Mouse (Mus musculus): ENCODE results near the gene Hoxd4. TPM values are rescaled to one million over a fixed set of nuclear protein-coding genes. Genes with fewer than 3 reads are reported as not detected.

The Hoxd4 gene
- polyA plus RNA-seq, 2 experiments: 0.63 to 14.7 TPM

- ATAC-seq (ENCODE audit: low FRiP score, low read depth) (no peak; the same call in 1 of the 2 replicates), DNase-seq (ENCODE audit: low spot score) (no peak)
- peaks cover 14% of the 10 kb centered on the region for H3K4me1 ChIP-seq (ENCODE audit: control insufficient read depth, insufficient read depth, low read length)
- TF ChIP-seq POLR2A (IDR thresholded peaks at IDR 0.05; ENCODE audit: borderline replicate concordance, extremely low read depth, insufficient read depth, insufficient read length): no peak
- H3K9ac ChIP-seq (ENCODE audit: low read depth, low read length, severe bottlenecking): 0 out of 2 replicates have a peak overlapping the region, but pooled peaks have one; percentile 13
- H3K4me2 ChIP-seq (replicated peaks; ENCODE audit: low read depth, low read length, severe bottlenecking): peak overlapping the region; percentile 43
- peaks cover 97% of the 10 kb centered on the region for H3K27me3 ChIP-seq (ENCODE audit: control insufficient read depth, insufficient read depth, low read length)
- no peak overlapping the region for H3K27ac ChIP-seq (replicated peaks; ENCODE audit: low read depth, low read length)
- no peaks in the 10 kb centered on the region for H3K36me3 ChIP-seq (ENCODE audit: control insufficient read depth, insufficient read depth, low read length)
- H3K4me3 ChIP-seq (replicated peaks; ENCODE audit: low read length): peak overlapping the region; percentile 21
- H3K9me3 ChIP-seq (ENCODE audit: control insufficient read depth, low read length): no peaks in the 10 kb centered on the region
- 2% methylated on average over 36 of the region's 42 CpGs for WGBS
These were observed 24.3 kb downstream of the Hoxd4 start for GRCm38 (mm10) chr2:74735851-74736687.

- 8% methylated on average over 15 of the region's 15 CpGs for WGBS
- no peak for TF ChIP-seq POLR2A (IDR thresholded peaks at IDR 0.05; ENCODE audit: borderline replicate concordance, extremely low read depth, insufficient read depth, insufficient read length)
- Histone ChIP-seq H3K36me3 (ENCODE audit: control insufficient read depth, insufficient read depth, low read length) (no peaks in the 10 kb centered on the region), H3K9ac (ENCODE audit: low read depth, low read length, severe bottlenecking) (no peak overlapping the region), H3K27ac (replicated peaks; ENCODE audit: low read depth, low read length) (no peak overlapping the region), H3K4me3 (replicated peaks; ENCODE audit: low read length) (no peak overlapping the region), H3K9me3 (ENCODE audit: control insufficient read depth, low read length) (no peaks in the 10 kb centered on the region), H3K4me2 (replicated peaks; ENCODE audit: low read depth, low read length, severe bottlenecking) (no peak overlapping the region), H3K4me1 (ENCODE audit: control insufficient read depth, insufficient read depth, low read length) (peaks cover 14% of the 10 kb centered on the region), H3K27me3 (ENCODE audit: control insufficient read depth, insufficient read depth, low read length) (peaks cover 96% of the 10 kb centered on the region)
- no peak for ATAC-seq (ENCODE audit: low FRiP score, low read depth)
- DNase-seq (ENCODE audit: low spot score): no peak
These were observed 25.2 kb downstream of the Hoxd4 start for GRCm38 (mm10) chr2:74736688-74737577.

- Histone ChIP-seq H3K4me2 (replicated peaks; ENCODE audit: low read depth, low read length, severe bottlenecking) (no peak overlapping the region), H3K27ac (replicated peaks; ENCODE audit: low read depth, low read length) (no peak overlapping the region), H3K36me3 (ENCODE audit: control insufficient read depth, insufficient read depth, low read length) (no peaks in the 10 kb centered on the region), H3K27me3 (ENCODE audit: control insufficient read depth, insufficient read depth, low read length) (peaks cover 96% of the 10 kb centered on the region), H3K9ac (ENCODE audit: low read depth, low read length, severe bottlenecking) (no peak overlapping the region), H3K4me3 (replicated peaks; ENCODE audit: low read length) (no peak overlapping the region), H3K4me1 (ENCODE audit: control insufficient read depth, insufficient read depth, low read length) (peaks cover 14% of the 10 kb centered on the region), H3K9me3 (ENCODE audit: control insufficient read depth, low read length) (no peaks in the 10 kb centered on the region)
- TF ChIP-seq POLR2A (IDR thresholded peaks at IDR 0.05; ENCODE audit: borderline replicate concordance, extremely low read depth, insufficient read depth, insufficient read length): no peak
- ATAC-seq (ENCODE audit: low FRiP score, low read depth) (no peak), DNase-seq (ENCODE audit: low spot score) (peak; percentile 44)
- 16% methylated on average over 7 of the region's 7 CpGs for WGBS
These were observed 25.9 kb downstream of the Hoxd4 start for GRCm38 (mm10) chr2:74737578-74738070.

- peaks cover 11% of the 10 kb centered on the region; the same call in 1 of the 2 replicates for H3K4me1 ChIP-seq (ENCODE audit: control insufficient read depth, insufficient read depth, low read length)
- TF ChIP-seq POLR2A (IDR thresholded peaks at IDR 0.05; ENCODE audit: borderline replicate concordance, extremely low read depth, insufficient read depth, insufficient read length): no peak
- 2% methylated on average over 20 of the region's 20 CpGs for WGBS
- no peak overlapping the region for H3K4me3 ChIP-seq (replicated peaks; ENCODE audit: low read length)
- no peak overlapping the region for H3K27ac ChIP-seq (replicated peaks; ENCODE audit: low read depth, low read length)
- H3K9ac ChIP-seq (ENCODE audit: low read depth, low read length, severe bottlenecking): no peak overlapping the region
- ATAC-seq (ENCODE audit: low FRiP score, low read depth) (no peak), DNase-seq (ENCODE audit: low spot score) (no peak)
- H3K4me2 ChIP-seq (replicated peaks; ENCODE audit: low read depth, low read length, severe bottlenecking): no peak overlapping the region
- H3K36me3 ChIP-seq (ENCODE audit: control insufficient read depth, insufficient read depth, low read length): no peaks in the 10 kb centered on the region
- H3K9me3 ChIP-seq (ENCODE audit: control insufficient read depth, low read length): no peaks in the 10 kb centered on the region
- peaks cover 94% of the 10 kb centered on the region for H3K27me3 ChIP-seq (ENCODE audit: control insufficient read depth, insufficient read depth, low read length)
These were observed 27.1 kb downstream of the Hoxd4 start for GRCm38 (mm10) chr2:74738623-74739475.

Measured in limb, embryonic 14.5 days (tissue).